Mouse (Mus musculus) liver, embryonic 14.5 days (tissue): ENCODE results near the gene Xbp1. TPM values are rescaled to one million over a fixed set of nuclear protein-coding genes. Genes with fewer than 3 reads are reported as not detected.
A peak's percentile ranks its signal among the peaks of the same experiment; 100 is the strongest.

Source experiments
- ATAC-seq: fragments of 200-750 bp; cut with Nextera tagmentation; 2 replicates; pipeline ENCODE4 v1.8.0; 2017; ENCODE audit warnings: moderate number of reproducible peaks, mild to moderate bottlenecking, moderate library complexity; ENCODE audit not compliant: insufficient read depth
- DNase-seq, 3 experiments: peaks; one replicate each; pipeline ENCODE4 v3.0.0-alpha.2; 2012 to 2013; ENCODE audit warnings: low read depth in 3 of 3, low spot score in 3 of 3
- H3K27ac ChIP-seq: fragments of 300-500 bp; sonication (generic); 2 replicates; pipeline ENCODE4 v1.5.1; 2014; ENCODE audit warnings: moderate library complexity, mild to moderate bottlenecking, control low read depth, inconsistent platforms
- H3K27me3 ChIP-seq: fragments of 300-500 bp; sonication (generic); 2 replicates; pipeline ENCODE4 v1.6.1; 2014; ENCODE audit warnings: mild to moderate bottlenecking, low read length, moderate library complexity; ENCODE audit not compliant: control insufficient read depth, insufficient read depth
- H3K36me3 ChIP-seq: fragments of 300-500 bp; sonication (generic); replicated peaks from 2 replicates; pipeline ENCODE4 v1.6.1; 2014; ENCODE audit warnings: low read depth; ENCODE audit not compliant: control insufficient read depth, insufficient read depth
- H3K4me1 ChIP-seq, 2 experiments: fragments of 200-500 bp in 1 of 2; fragments of 300-500 bp in 1 of 2; sonication (generic) in 1 of 2; replicated peaks; 2 replicates each; pipeline ENCODE4 v1.6.1; 2012 to 2014; ENCODE audit warnings: antibody characterized with exemption in 1 of 2, inconsistent platforms in 1 of 2, low read length in 1 of 2; ENCODE audit not compliant: control insufficient read depth in 2 of 2, insufficient read depth in 2 of 2
- H3K4me2 ChIP-seq: fragments of 300-500 bp; sonication (generic); 2 replicates; pipeline ENCODE4 v1.6.1; 2014; ENCODE audit warnings: low read depth, mild to moderate bottlenecking, control low read depth, moderate library complexity
- H3K4me3 ChIP-seq, 2 experiments: fragments of 200-500 bp in 1 of 2; fragments of 300-500 bp in 1 of 2; sonication (generic) in 1 of 2; 2 replicates each; pipeline ENCODE4 v1.5.1; 2012 to 2014; ENCODE audit warnings: low read depth in 2 of 2, low read length in 2 of 2, mild to moderate bottlenecking in 2 of 2, control low read depth in 1 of 2, inconsistent platforms in 1 of 2, moderate library complexity in 1 of 2; ENCODE audit not compliant: insufficient read depth in 1 of 2
- H3K9ac ChIP-seq: fragments of 300-500 bp; sonication (generic); replicated peaks from 2 replicates; pipeline ENCODE4 v1.6.1; 2014; ENCODE audit warnings: mild to moderate bottlenecking, control low read depth, moderate library complexity
- H3K9me3 ChIP-seq: fragments of 300-500 bp; sonication (generic); 2 replicates; pipeline ENCODE4 v1.6.1; 2016; ENCODE audit warnings: low read length, mixed read lengths; ENCODE audit not compliant: control insufficient read depth
- CTCF ChIP-seq: IDR thresholded peaks from 2 replicates; pipeline ENCODE4 v1.5.1; 2016; ENCODE audit warnings: antibody characterized with exemption, low read depth, control low read depth
- EP300 ChIP-seq: IDR thresholded peaks from 2 replicates; pipeline ENCODE4 v1.6.1; 2016; ENCODE audit warnings: antibody characterized with exemption, low read depth
- WGBS: fragments of 180-500 bp; shearing (Covaris S2); extraction: QIAGEN DNeasy Blood & Tissue Kit; methylation state at CpG from one replicate; pipeline ENCODE4 v1.1.7; 2014; ENCODE audit not compliant: insufficient replicate concordance; 5-methylcytosine and 5-hydroxymethylcytosine counted together
- polyA plus RNA-seq, 2 experiments: library from polyadenylated mRNA; depleted of rRNA in 1 of 2; stranded (reverse) in 1 of 2; unstranded in 1 of 2; fragments of >200 nt; fragmentation: Nextera tagmentation in 1 of 2; extraction: Ambion mirVana in 1 of 2; gene quantifications; 2 replicates each; pipeline versions ENCODE4 v1.2.1 to v1.2.3; 2012 to 2014

The Xbp1 gene
- polyA plus RNA-seq, 2 experiments: 33.6 to 92.5 TPM

GRCm38 (mm10) chr11:5516151-5516550 is 4.3 kb upstream of the Xbp1 start:
- TF ChIP-seq EP300 (no peak), CTCF (no peak)
- Histone ChIP-seq H3K27me3 (no peaks in the 10 kb centered on the region), H3K4me3 (no peak overlapping the region), H3K9me3 (no peaks in the 10 kb centered on the region), H3K4me2 (no peak overlapping the region), H3K36me3 (no peaks in the 10 kb centered on the region), H3K27ac (no peak overlapping the region), H3K4me1 (peaks cover 0 to 7% of the 10 kb centered on the region in 2 experiments; a peak in 2 of 4 replicates), H3K9ac (no peak overlapping the region)
- DNase-seq (no peak), ATAC-seq (no peak)
- WGBS: 70% methylated on average over 7 of the region's 7 CpGs

GRCm38 (mm10) chr11:5516617-5517016 is 3.8 kb upstream of the Xbp1 start:
- DNase-seq (no peak), ATAC-seq (no peak)
- no peak overlapping the region for H3K27ac ChIP-seq
- H3K4me2 ChIP-seq: no peak overlapping the region
- H3K4me3 ChIP-seq: no peak overlapping the region
- no peak overlapping the region for H3K9ac ChIP-seq
- no peak for TF ChIP-seq CTCF
- TF ChIP-seq EP300: no peak
- WGBS: 86% methylated on average over 14 of the region's 14 CpGs
- H3K4me1 ChIP-seq: peaks cover 0 to 6% of the 10 kb centered on the region in 2 experiments; a peak in 2 of 4 replicates
- no peaks in the 10 kb centered on the region for H3K27me3 ChIP-seq
- no peaks in the 10 kb centered on the region for H3K9me3 ChIP-seq
- H3K36me3 ChIP-seq: no peaks in the 10 kb centered on the region

GRCm38 (mm10) chr11:5517346-5517745 is 3.1 kb upstream of the Xbp1 start:
- Histone ChIP-seq H3K9ac (no peak overlapping the region), H3K4me3 (no peak overlapping the region), H3K36me3 (peaks cover 1% of the 10 kb centered on the region), H3K4me2 (no peak overlapping the region), H3K27me3 (no peaks in the 10 kb centered on the region), H3K9me3 (no peaks in the 10 kb centered on the region), H3K4me1 (peaks cover 2 to 6% of the 10 kb centered on the region in 2 experiments; a peak in 3 of 4 replicates), H3K27ac (no peak overlapping the region)
- no peak for DNase-seq
- WGBS: 54% methylated on average over 6 of the region's 6 CpGs
- no peak for ATAC-seq
- no peak for TF ChIP-seq EP300
- no peak for TF ChIP-seq CTCF

DNA sequence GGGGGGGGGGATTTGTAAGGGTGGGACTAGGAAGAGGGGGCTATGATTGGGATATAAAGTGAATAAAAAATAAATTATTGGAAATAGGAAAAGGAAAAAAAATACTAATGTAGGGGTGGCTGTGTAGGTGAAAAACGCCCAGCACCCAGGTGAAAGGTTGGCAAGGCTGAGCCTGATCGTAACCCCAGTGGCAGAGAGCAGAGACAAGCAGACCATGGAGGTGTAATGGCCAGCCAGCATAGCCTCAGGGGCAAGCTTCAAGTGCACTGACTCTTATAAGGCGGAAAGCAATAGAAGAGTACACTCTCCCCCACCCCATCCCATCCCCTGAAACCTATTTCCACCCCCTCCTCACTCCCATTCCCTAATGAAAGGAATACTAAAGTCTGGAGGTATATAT is 778 bp upstream of the Xbp1 start:
- no peak for TF ChIP-seq CTCF
- no peak for TF ChIP-seq EP300
- Histone ChIP-seq H3K27ac (no peak overlapping the region), H3K27me3 (no peaks in the 10 kb centered on the region), H3K4me1 (peaks cover 4 to 12% of the 10 kb centered on the region in 2 experiments; a peak in 3 of 4 replicates), H3K4me2 (peak overlapping the region; percentile 80), H3K9me3 (no peaks in the 10 kb centered on the region), H3K9ac (peak overlapping the region; percentile 98), H3K36me3 (peaks cover 23% of the 10 kb centered on the region), H3K4me3 (peak overlapping the region in 1 of 2 experiments; percentile 91; a peak in 1 of 4 replicates)
- 68% methylated on average over 3 of the region's 3 CpGs for WGBS
- ATAC-seq: no peak
- no peak for DNase-seq

- H3K4me2 ChIP-seq: peak overlapping the region; percentile 80
- TF ChIP-seq EP300 (no peak), CTCF (no peak)
- WGBS: under 1% methylated on average over 13 of the region's 13 CpGs
- H3K27me3 ChIP-seq: no peaks in the 10 kb centered on the region
- peaks cover 4 to 12% of the 10 kb centered on the region in 2 experiments; a peak in 3 of 4 replicates for H3K4me1 ChIP-seq
- ATAC-seq: peak; percentile 36
- H3K9ac ChIP-seq: peak overlapping the region; percentile 98
- no peaks in the 10 kb centered on the region for H3K9me3 ChIP-seq
- DNase-seq: no peak
- H3K4me3 ChIP-seq: peak overlapping the region; percentile 91
- peak overlapping the region; percentile 89 for H3K27ac ChIP-seq
- H3K36me3 ChIP-seq: peaks cover 38% of the 10 kb centered on the region
These were observed 732 bp downstream of the Xbp1 start for GRCm38 (mm10) chr11:5521266-5521515.
